Mouse (Mus musculus) layer of hippocampus, adult 9-11 months (tissue): ENCODE results near the gene Tmem126a.

Source experiments
- DNase-seq: peaks from one replicate; pipeline ENCODE4 v3.0.0; 2022

The Tmem126a gene

GRCm38 (mm10) chr7:90456845-90457468 is at the start of gene Tmem126a:
TSS of gene Tmem126a (minus strand) at chr7:90457229.
- peak; percentile 88 for DNase-seq

GRCm38 (mm10) chr7:90482607-90483006 is 25.6 kb upstream of the Tmem126a start:
- DNase-seq = no peak

GRCm38 (mm10) chr7:90476313-90477245 is 19.6 kb upstream of the Tmem126a start, which contains the start of gene Dlg2:
TSS of gene Dlg2 (plus strand) at chr7:90476672.
- DNase-seq = peak; percentile 44

- DNase-seq = peak; percentile 99
Observed at GRCm38 (mm10) chr7:90475793-90476312, 18.8 kb upstream of the Tmem126a start, which contains the start of gene Tmem126b. TSS of gene Tmem126b (minus strand) at chr7:90476001.

- DNase-seq = no peak
Observed at GRCm38 (mm10) chr7:90473511-90473910, 16.5 kb upstream of the Tmem126a start.

- DNase-seq = no peak
Observed at GRCm38 (mm10) chr7:90461441-90461840, 4.4 kb upstream of the Tmem126a start.

GRCm38 (mm10) chr7:90460930-90461329 is 3.9 kb upstream of the Tmem126a start:
- no peak for DNase-seq

GRCm38 (mm10) chr7:90460330-90460729 is 3.3 kb upstream of the Tmem126a start:
- DNase-seq = no peak

- no peak for DNase-seq
Observed at GRCm38 (mm10) chr7:90457517-90457916, 488 bp upstream of the Tmem126a start.

GRCm38 (mm10) chr7:90456149-90456844 is 732 bp downstream of the Tmem126a start:
- no peak for DNase-seq

GRCm38 (mm10) chr7:90444206-90444605 is 12.8 kb downstream of the Tmem126a start:
- DNase-seq = no peak

GRCm38 (mm10) chr7:90443101-90444091 is 13.6 kb downstream of the Tmem126a start:
- peak; percentile 63 for DNase-seq

GRCm38 (mm10) chr7:90442518-90443080 is 14.4 kb downstream of the Tmem126a start, which contains the start of gene Crebzf:
TSS of gene Crebzf (plus strand) at chr7:90442729.
- DNase-seq = peak; percentile 98

GRCm38 (mm10) chr7:90442070-90442469 is 15.0 kb downstream of the Tmem126a start:
- no peak for DNase-seq

GRCm38 (mm10) chr7:90440044-90440443 is 17.0 kb downstream of the Tmem126a start:
- DNase-seq = no peak

- DNase-seq = no peak
Observed at GRCm38 (mm10) chr7:90432221-90432620, 24.8 kb downstream of the Tmem126a start.

GRCm38 (mm10) chr7:90427006-90427405 is 30.0 kb downstream of the Tmem126a start:
- DNase-seq = no peak

- DNase-seq = peak; percentile 90
Observed at GRCm38 (mm10) chr7:90426020-90427001, 30.7 kb downstream of the Tmem126a start, which contains the start of gene Ccdc89. TSS of gene Ccdc89 (plus strand) at chr7:90426577.

- no peak for DNase-seq
Observed at GRCm38 (mm10) chr7:90409934-90410333, 47.1 kb downstream of the Tmem126a start.
